Mouse (Mus musculus): ENCODE measurements around the gene Klf17.
"Not testable (repeated sequence)": the region's sequence is repeated elsewhere in the genome, so short reads cannot be mapped to it uniquely, and the experiment has no call there.

The Klf17 gene

DNA sequence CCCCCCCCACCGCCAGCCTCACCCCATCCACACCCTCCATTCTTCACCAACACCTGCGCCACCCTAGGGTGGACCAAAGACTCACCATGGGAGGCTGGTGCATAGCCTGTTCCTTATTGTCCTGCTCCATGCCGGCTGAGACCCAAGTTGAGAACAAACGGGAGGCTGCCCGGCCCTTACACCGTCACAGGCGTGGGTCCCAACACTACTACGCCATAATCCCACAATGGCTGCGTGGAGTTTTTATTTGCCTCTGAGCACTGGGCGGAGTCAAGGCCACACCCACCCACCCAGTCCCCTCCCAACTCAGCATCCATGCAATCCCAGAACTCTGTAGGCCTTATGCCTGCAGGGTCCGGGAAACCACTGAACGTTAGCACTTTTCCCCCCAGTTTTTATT lies at the start of gene Klf17:
TSS of gene Klf17 (minus strand) at position 233 of the 400 bp plus-strand sequence.
- no peak for DNase-seq

GRCm38 (mm10) chr4:117814333-117814732 lies 48.9 kb upstream of the Klf17 start:
- no peak for DNase-seq

DNA sequence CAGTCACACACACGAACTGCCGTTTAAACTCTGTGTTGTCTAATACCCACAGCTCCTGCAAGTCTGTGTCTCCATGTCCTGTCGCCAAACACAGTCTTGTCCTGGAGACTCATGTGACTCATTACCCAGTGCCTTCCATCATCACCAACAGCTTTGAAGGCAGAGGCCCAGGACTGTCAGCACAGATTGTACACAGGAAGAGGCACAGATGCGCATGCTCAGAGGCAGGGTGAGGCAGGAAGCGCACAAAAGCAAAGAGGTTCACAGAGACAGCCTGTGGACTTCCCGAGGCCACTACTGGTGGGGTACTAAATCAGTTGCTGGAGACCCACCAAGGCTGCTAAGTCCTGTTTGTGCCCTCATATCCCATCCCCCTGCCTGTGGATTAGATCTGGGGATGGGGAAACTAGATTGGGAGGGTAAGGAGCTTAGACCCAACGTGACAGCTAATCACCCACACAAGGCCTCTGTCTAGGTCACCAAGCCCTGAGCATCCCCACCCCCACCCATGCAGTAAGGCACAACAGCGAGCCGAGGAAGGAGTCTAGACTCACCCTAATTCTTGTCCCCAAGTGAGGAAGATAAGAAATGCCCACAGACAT lies 48.2 kb upstream of the Klf17 start:
- no peak for DNase-seq

DNA sequence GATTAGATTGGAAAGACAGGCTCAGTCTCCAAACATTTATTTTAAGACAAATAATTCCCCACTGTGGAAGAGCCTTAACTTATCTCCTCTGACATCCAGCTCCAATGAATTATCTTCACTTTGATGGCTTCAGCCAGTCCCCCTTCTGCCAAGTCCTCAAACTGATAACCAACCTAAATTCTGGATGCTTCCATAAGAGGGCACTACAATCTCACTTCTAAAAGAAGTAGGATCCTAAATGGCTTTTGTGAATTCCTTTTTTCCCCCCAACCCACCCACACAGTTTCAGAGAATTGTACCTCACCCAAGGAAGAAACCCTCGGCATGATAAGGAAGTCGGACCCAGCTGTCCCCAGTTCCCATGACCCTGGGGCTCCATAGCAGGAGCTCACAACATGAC lies 45.5 kb upstream of the Klf17 start:
- no peak for DNase-seq

DNA sequence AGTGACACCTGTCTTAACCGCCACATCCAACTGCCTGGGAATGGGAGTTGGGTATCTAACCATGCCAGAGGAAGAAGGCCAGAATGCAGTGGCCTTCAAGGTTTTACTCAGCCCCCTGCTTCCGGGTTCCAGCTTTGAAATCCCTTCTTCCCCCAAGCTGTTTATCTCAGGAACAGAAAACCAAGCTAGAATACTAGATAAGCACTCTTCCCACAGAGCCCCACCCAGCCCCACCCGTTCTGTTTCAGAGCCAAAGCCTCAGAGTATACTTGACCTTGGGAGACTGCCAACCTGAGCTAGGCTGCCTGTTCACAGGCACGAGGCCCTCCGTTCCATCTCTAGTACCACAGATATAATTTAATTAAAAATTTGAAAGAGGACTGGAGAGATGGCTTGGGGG lies 41.5 kb upstream of the Klf17 start:
- no peak for DNase-seq

DNA sequence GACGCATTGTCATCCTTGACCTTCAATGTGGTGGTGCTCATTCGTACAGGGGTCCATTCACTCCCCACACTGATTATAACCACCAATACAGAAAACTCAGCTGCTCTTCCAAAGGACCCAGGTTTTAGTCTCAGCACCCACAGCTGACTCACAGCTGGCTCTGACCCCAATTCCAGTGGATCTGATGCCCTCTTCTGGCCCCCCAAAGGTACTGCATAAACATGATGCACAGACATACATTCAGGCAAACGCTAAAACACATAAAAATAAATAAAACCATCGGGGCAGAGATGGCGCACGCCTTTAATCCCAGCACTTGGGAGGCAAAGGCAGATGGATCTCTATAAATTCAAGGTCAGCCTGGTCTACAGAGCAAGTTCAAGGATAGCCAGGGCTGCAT lies 34.5 kb upstream of the Klf17 start:
- DNase-seq = no peak

DNA sequence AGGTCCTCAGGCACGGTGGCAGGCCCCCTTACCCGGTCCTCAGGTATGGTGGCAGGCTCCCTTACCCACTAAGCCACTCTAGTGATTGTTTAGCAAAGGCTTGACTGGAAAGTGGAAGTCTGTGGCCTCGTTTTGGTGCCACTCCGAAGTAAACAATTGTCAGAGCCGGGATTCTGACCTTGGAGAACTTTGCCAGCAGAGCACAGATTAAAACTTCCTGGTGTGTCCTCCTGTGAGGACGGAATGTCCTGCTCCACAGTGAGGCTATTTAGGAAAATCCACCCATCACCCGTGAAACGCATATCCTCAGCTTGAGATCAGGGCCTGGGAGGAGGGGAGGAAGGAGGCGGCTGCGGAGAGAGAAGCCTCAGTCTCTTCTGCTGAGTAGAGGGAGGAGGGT lies 22.9 kb upstream of the Klf17 start:
- no peak for DNase-seq

DNA sequence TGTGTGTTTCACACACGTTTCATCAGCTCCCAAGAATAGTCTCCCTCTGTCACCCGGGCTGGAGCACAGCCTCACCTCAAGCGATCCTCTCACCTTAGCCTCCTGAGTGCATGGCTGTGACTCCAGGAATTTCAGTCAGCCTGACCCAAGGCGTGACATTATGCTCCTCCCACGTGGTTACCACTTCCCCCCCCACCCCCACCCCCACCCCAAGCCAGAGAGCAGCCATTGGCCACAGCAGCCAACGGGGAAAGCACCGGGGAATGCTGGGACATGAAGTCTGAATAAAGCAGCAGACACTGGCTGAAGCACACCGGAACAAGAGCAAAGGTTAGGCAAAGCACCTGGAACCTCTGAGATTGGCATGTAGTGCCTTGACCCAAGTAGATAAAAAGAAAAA lies 21.5 kb upstream of the Klf17 start:
- no peak for DNase-seq

GRCm38 (mm10) chr4:117782908-117783307 lies 17.5 kb upstream of the Klf17 start:
- no peak for DNase-seq

DNA sequence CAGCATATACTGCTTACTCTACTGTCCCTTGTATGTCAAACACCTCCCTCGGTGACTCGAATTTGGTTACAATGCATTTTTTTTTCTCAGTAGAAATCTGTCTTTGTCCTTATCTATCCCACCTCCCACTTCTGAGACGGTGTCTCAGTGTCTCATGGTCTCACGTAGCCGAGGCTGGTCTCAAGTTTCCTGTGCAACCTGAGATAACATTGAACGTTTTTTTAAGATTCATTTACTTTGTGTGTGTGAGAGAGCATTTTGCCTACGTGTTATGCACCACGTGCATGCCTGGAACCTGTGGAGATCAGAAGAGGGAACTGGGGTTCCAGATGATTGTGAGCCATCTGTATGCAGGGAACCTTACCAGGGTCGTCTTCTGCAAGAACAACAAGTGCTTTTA lies 7.5 kb upstream of the Klf17 start:
- no peak for DNase-seq

GRCm38 (mm10) chr4:117770935-117771334 lies 5.5 kb upstream of the Klf17 start:
- peak; percentile 51 to 56 for DNase-seq

DNA sequence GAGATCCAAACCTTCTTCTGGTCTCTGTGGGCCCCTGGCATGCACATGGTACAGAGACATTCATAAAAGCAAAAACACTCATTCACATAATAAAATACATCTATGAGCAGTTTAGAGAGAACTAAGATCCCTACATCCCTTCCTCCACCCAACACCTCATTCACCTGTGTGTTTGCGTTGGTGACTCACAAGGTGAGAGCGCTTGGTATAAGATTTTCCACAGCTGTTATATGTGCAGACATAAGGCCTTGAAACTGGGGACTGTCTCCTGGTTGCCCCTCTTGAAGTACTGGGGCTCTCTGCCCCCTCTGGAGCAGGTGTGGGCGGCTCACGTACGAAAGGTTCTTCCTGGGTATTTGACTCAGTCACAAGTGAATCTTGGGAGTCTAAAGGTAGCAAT lies 5.3 kb downstream of the Klf17 start:
- DNase-seq = no peak

GRCm38 (mm10) chr4:117752469-117752868 lies 13.0 kb downstream of the Klf17 start:
- not testable (repeated sequence) for DNase-seq

- DNase-seq = no peak
Observed at GRCm38 (mm10) chr4:117737559-117737958, 27.9 kb downstream of the Klf17 start.

GRCm38 (mm10) chr4:117731926-117732325 lies 33.5 kb downstream of the Klf17 start:
- DNase-seq = no peak

GRCm38 (mm10) chr4:117724112-117724511 lies 41.3 kb downstream of the Klf17 start, which contains the start of gene Gm12845:
TSS of gene Gm12845 (plus strand) at chr4:117724412.
- DNase-seq = no peak

DNA sequence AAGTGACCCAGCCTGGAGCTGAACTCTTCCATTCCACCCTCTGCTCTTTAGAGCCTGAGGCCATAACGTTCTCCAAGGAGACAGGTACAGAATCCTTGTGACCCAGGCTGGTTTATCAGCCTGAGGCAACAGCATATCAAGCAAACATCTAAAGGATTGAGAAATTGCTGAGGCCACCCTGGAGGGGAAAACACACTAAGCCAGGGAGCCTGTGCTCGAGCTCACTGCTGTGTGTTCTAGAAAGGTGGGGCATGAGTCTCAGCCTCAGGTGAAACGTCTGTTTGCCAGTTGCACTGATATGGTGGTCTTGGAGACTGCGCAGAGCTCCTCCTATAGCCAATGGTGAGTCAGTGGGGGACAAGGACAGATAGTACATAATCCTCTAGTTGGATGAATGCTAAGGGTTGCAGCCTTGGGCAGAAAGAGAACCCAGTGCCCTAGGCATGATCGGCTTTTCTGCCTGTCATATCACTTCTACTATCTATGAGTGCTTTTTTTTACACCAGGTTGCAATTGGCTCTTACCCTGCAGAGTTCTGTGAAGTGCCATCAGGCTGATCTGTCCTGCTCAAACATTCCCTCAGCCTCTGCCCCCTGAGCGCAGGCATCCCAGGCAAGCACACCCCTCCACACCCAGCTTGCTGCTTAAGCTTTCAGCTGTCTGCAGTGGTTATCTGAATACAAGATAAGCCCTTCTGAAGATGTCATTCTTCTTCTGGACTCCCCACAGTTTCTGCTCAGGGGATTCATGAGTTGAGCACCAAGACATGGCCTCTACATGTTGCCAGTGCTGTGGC lies 51.9 kb downstream of the Klf17 start:
- DNase-seq = no peak

DNA sequence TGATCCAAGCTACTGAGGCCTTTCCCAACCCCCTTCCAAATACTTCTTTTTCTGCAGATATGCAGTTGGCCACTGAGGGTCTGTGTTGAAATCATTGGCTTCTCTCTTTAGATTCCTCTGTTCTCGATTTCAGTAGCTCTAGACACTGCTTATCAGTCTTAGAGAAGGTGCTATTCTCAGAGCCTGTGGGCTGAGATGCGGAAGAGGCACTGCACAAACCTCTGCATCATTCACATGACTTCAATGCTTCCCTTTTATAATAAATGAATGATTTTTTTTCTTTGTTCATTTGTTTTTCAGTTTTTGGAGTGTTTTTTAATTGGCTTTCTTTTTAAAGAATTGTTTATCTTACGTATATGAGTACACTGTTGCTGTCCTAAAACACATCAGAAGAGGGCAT lies 53.1 kb downstream of the Klf17 start:
- DNase-seq = no peak

DNA sequence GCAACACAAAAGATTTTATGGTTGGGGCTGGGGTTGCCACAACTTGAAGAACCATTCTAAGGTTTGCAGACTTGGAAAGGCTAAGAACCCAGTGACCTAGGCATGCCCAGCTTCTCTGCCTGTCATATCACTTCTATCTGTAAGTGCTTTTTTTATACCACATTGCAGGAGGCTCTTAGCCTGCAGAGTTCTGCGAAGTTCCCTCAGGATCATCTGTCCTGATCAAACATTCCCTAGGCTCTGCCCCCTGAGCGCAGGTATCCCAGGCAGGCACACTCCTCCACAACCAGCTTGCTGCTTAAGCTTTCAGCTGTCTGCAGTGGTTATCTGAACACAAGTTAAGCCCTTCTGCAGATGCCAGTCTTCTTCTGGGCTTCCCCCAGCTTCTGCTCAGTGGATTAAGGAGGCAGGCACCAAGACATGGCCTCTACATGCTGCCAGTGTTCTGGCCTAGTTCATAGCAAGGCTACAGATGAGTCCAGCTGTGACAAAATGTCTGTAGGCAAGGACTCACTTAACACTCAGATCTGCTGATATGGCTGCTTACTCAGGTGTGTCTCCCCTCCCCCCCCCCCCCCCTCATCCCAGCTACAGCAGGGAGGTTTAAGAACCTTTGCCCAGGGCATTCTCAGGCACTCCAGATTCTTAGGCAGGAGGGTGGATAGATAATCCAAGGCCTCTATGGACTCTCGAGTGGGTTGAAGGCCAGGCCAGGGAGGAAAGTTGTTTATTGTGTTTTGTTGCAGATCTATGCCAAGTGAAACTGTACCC lies 56.5 kb downstream of the Klf17 start:
- DNase-seq = no peak
